Mouse (Mus musculus) left cerebral cortex, postnatal 25 days (tissue): ENCODE results near the gene Mdc1. TPM values are rescaled to one million over a fixed set of nuclear protein-coding genes. Genes with fewer than 3 reads are reported as not detected.

Experiments
- DNase-seq, 2 experiments: peaks; one replicate each; pipeline ENCODE4 v3.0.0; 2022; ENCODE audit warnings: low spot score in 2 of 2, mixed read lengths in 1 of 2
- intact Hi-C: fragments of 180-260 bp; cut with DNase I; formaldehyde crosslinking; loops from one replicate; pipeline ENCODE4 v1.15.1; 2025
- total RNA-seq, 2 experiments: library from RNA; stranded (reverse); gene quantifications; 2 replicates each; pipeline ENCODE4 v1.2.3; 2021

Gene Mdc1
- total RNA-seq, 2 experiments from 2014 or later, result 9.7 to 12.0 TPM

GRCm38 (mm10) chr17:35870151-35870883 lies 29.0 kb downstream of the Mdc1 start:
- DNase-seq, result no peak
- intact Hi-C loops, result loop anchor here (5.0 kb wide), 1 partner anchor 133 kb away; no protein-coding TSS in a partner anchor

GRCm38 (mm10) chr17:35870884-35871696 lies 29.8 kb downstream of the Mdc1 start:
- intact Hi-C loops, result loop anchor here (5.0 kb wide), 1 partner anchor 134 kb away; no protein-coding TSS in a partner anchor
- DNase-seq, result no peak

- DNase-seq, result peak; percentile 79 to 83
- intact Hi-C loops, result loop anchor here (2.0 to 5.0 kb wide), 2 partner anchors 37 to 137 kb away; no protein-coding TSS in a partner anchor
These were observed 32.6 kb downstream of the Mdc1 start for GRCm38 (mm10) chr17:35873774-35874519.

- DNase-seq, result peak; percentile 39 to 82
- intact Hi-C loops, result loop anchor here (5.0 kb wide), 1 partner anchor 137 kb away; no protein-coding TSS in a partner anchor
These were observed 33.4 kb downstream of the Mdc1 start for GRCm38 (mm10) chr17:35874721-35875120.

- intact Hi-C loops, result no loop called here
- DNase-seq, result peak; percentile 96 to 97
These were observed 38.1 kb downstream of the Mdc1 start, which contains the start of gene Dhx16 for GRCm38 (mm10) chr17:35879245-35880057. Gene Dhx16 (plus strand): TSS chr17:35879819.

DNA sequence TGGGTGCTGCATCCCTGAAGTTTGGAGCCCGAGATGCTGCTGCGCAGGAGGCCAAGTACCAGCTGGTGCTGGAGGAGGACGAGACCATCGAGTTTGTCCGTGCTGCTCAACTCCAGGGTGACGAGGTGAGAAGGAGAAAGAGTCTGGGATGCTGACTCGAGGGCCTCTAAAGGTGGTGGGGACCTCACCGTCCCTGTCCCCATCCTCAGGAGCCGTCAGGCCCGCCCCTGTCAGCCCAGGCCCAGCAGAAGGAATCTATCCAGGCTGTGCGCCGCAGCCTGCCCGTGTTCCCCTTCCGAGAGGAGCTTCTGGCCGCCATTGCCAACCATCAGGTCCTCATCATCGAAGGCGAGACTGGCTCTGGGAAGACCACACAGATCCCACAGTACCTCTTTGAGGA lies 41.6 kb downstream of the Mdc1 start:
- intact Hi-C loops, result no loop called here
- no peak for DNase-seq

DNA sequence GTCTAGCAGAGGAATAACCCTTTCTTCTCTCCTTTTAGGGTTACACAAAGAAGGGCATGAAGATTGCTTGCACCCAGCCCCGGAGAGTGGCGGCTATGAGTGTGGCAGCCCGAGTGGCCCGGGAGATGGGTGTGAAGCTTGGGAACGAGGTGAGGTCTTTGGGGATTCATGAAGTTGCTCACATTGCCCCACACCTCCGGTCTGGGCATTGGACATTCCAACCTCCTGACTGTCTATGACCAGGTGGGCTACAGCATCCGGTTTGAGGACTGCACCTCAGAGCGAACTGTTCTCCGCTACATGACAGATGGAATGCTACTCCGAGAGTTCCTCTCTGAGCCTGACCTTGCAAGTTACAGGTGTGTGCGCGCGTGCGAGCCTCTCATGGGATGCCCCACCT lies 42.5 kb downstream of the Mdc1 start:
- DNase-seq, result no peak
- intact Hi-C loops, result no loop called here

DNA sequence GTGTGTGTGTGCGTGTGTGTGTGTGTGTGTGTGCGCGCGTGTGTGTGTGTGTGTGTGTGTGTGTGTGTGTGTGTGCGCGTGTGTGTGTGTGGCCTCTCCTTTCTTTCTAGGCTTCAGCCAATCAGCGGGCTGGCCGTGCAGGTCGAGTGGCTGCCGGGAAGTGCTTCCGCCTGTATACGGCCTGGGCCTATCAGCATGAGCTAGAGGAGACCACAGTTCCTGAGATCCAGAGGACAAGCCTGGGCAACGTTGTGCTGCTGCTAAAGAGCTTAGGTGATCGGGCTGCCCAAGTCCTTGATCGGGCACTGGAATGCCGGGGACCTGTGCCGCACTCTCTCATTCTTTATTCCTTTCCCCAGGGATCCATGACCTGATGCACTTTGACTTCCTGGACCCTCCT lies 46.4 kb downstream of the Mdc1 start:
- intact Hi-C loops, result no loop called here
- DNase-seq, result no peak

DNA sequence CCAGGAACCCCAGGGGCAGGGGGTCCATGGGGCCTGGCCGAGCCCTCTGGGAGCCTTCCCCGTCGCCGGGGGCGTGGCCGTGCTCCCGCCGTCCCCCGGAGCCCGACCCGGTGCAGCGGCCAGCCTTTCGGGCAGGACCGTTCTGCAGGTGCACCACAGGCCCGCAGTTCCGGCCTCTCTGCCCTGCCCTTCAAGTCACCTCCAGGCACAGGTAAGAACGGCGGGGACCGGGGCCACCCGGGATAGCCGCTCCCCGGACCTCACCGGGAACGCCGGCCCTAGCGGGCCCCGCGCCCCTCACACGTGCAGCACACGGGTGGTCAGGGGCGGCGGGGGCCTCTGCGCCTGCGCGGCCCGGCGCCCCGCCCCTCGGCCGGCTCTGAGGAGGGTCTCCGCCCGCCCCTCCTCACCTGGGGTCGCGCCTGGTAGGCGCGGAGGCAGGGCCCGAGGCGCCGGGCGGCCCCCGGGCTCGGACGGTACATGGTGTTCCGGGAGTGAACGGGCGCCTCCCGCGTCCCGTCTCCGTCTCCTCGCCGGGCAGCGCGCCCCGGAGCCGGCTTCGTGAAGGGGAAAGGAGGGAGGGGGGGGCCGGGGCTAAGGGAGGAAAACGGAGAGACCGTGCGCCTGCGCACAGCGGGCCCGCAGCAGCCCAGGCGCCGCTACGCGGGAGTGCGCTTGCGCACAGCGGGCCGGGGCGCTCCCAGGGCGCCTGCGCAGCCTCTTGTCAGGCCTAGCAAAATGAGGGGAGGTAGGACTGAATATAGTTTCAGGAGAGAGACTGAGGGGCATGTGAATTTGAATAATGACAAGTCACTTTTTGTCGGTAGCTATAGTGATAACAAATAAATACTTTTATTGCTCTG lies 55.7 kb downstream of the Mdc1 start, which contains the start of gene 2310061I04Rik:
Gene 2310061I04Rik (minus strand): TSS at position 651 of the 863 bp plus-strand sequence.
- DNase-seq, result peak; percentile 92 to 96
- intact Hi-C loops, result no loop called here

DNA sequence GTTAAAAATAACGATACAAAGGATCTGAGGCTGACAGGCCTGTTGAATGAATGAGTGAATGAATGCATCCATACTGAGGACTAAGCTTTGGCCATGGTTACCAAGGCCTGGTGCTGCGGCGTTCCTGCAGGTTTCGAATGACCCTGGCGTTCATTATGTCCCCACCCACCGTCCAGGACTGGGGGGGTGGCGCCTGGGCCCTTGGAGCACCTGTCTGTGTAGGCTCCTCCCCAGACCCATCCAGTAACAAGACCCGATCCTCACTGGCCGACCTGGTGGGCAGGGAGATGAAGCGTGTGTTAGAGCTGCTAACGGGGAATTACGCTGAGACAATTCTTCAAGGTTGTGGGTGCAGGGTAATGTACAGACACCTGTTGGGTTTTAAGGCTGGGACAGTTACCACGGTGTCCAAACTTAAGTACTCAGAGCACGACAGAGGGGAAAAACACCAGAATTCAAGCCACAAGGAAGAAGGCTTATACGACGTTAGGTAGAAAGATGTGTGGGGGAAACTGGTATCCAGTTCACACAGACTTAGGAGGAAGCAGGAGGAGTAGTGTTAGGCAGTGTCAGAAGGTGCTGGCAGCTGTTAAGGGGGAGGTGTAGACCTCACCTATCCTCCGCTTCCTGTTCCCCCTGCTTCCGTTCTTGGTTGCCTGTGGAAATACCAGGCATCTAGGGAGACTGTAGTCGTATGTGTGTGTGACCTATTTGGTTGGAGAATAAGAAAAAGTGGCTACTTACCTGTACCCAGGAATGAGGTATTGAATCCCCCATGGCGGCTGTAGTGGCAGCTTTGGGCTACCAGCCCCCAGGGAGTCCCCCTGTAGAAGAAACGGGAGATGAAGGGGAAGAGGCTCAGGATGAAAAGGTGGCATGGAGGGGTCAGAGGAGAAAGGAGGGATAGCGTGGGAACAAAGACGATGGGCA lies 56.6 kb downstream of the Mdc1 start:
- intact Hi-C loops, result no loop called here
- no peak for DNase-seq

DNA sequence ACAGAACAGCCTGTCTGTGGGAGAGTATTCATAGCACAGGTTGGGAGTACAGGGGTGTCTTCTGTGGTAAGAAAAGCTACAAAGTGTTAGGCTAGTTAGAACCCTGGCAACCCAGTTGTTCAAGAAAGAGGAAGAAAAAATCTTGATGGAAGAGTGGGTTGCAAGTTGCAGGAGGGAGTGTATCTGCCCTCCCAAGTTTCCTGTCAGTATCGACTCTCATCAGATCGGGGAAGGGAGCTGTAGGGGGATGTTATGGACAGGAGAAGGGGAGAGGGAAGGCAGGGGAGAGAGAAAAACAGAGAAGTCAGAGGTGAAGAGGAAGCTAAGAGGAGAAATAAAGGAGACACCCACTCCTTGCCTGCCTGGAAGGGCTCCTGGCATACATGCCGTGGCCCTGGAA lies 59.3 kb downstream of the Mdc1 start:
- DNase-seq, result no peak
- intact Hi-C loops, result no loop called here

DNA sequence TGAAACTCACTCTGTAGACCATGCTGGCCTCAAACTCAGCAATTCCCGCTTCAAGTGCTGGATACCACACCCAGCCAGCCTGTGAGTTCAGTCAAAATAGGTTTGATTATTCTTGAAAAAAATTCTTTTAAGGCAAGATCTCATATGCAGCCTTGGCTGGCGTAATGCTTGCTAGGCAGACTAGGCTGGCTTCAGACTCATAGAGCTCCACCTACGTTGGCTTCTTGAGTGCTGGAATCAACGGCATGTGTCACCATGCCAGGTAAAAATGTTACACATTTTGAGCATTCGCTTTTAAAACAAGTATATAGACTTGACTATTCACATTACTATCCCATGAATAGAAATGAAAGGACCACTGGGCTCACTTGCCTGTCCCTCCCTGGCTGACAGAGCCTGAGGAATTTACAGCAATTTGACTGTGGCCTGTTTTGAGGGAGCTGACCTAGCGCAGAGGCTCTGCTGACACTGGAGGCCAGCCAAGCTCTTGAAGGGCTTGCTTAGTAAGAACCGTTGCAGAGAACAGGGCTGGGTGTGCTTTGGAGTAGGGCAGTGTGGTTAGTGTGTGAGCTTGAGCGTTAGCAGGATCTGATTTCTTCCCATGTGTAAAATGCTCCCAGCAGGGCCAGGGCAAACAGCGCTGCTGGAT lies 62.2 kb downstream of the Mdc1 start:
- DNase-seq, result no peak
- intact Hi-C loops, result no loop called here

DNA sequence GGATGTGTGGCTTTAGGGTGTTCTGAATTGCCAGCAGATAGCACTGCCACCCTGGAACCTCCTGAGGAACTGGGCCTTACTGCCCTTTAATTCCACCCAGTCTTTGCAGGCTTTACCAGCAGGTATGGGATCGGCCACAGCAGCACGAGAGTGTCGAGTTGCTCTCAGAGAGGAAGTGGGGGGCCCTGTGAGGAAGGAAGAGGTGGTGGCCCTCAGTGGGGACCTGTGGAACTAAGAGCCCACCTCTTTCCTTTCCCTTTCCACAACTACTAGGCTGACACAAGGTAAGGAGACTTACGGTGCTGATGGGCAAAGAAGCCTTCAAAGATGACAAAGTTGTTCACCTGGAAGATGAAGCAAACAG lies 62.7 kb downstream of the Mdc1 start:
- DNase-seq, result no peak
- intact Hi-C loops, result no loop called here

- intact Hi-C loops, result no loop called here
- no peak for DNase-seq
These were observed 64.3 kb downstream of the Mdc1 start for GRCm38 (mm10) chr17:35905587-35905986.

GRCm38 (mm10) chr17:35907609-35908008 lies 66.3 kb downstream of the Mdc1 start:
- DNase-seq, result no peak
- intact Hi-C loops, result no loop called here
